Mouse (Mus musculus): ENCODE data around the gene Tas2r116. TPM values are rescaled to one million over a fixed set of nuclear protein-coding genes. Genes with fewer than 3 reads are reported as not detected.

Tas2r116 gene
- polyA plus RNA-seq (2015; fragmentation: Nextera tagmentation; extraction: Ambion mirVana): not detected in 2 replicates

DNA sequence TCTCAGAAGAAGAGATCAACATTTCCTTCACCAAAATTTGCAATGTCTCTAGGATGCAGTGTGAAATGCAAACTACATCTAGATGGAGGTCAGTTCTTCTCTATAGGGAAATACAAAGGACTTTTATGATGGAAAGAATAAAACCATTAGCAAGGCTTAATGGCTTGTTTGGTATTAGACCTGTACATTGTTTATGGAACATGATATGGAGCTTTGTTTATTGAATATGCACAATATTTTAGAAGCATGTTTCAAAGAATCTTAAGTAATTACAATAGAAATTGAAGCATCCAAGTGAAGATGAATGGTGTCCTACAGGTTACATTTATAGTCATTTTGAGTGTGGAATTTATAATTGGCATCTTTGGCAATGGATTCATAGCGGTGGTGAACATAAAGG is at the start of gene Tas2r116:
Gene Tas2r116 (plus strand): TSS at position 301 of the 400 bp plus-strand sequence.
- H3K27me3 ChIP-seq (replicated peaks; ENCODE audit: control insufficient read depth, insufficient read depth, low read length): no peaks in the 10 kb centered on the region
- no peak within 1 kb of the TSS for H3K9ac ChIP-seq (ENCODE audit: low read depth, low read length)
- no peaks in the 10 kb centered on the region for H3K9me3 ChIP-seq (ENCODE audit: control insufficient read depth, low read length)
- H3K4me3 ChIP-seq (ENCODE audit: low read length): no peak within 1 kb of the TSS
- no peaks in the 10 kb centered on the region for H3K36me3 ChIP-seq (ENCODE audit: control insufficient read depth, insufficient read depth, low read length)
- H3K27ac ChIP-seq (ENCODE audit: low read length): no peak within 1 kb of the TSS
- ATAC-seq: no peak
- H3K4me2 ChIP-seq (ENCODE audit: low read depth, low read length): no peak within 1 kb of the TSS
- WGBS: 75% methylated on average over 1 of the region's 1 CpGs
- no peaks in the 10 kb centered on the region for H3K4me1 ChIP-seq (ENCODE audit: control insufficient read depth, insufficient read depth, low read length)

DNA sequence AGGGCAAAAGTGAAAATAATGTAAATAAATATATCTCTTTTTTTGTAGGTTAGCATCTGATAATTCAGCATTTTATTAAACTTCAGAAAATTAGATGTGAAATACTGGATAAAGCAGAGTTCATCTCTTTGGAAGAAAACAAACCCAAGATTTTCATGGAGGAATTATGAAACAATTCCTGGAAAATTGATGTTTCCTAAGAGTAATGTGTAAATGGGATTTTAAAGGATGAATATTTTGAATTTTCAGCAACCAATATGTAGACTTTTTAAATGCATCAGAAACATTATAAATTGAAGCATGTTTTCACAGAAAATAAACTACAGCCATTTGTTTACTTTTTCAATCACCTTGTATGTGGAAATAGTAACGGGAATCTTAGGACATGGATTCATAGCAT is 8.4 kb upstream of the Tas2r116 start, which contains the start of gene Tas2r123:
Gene Tas2r123 (plus strand): TSS at position 301 of the 400 bp plus-strand sequence.
- no peak within 1 kb of the TSS for H3K4me2 ChIP-seq (ENCODE audit: low read depth, low read length)
- no peaks in the 10 kb centered on the region for H3K27me3 ChIP-seq (replicated peaks; ENCODE audit: control insufficient read depth, insufficient read depth, low read length)
- WGBS: 74% methylated on average over 1 of the region's 1 CpGs
- H3K4me1 ChIP-seq (ENCODE audit: control insufficient read depth, insufficient read depth, low read length): no peaks in the 10 kb centered on the region
- no peaks in the 10 kb centered on the region for H3K36me3 ChIP-seq (ENCODE audit: control insufficient read depth, insufficient read depth, low read length)
- H3K9me3 ChIP-seq (ENCODE audit: control insufficient read depth, low read length): no peaks in the 10 kb centered on the region
- H3K9ac ChIP-seq (ENCODE audit: low read depth, low read length): no peak within 1 kb of the TSS
- no peak within 1 kb of the TSS for H3K27ac ChIP-seq (ENCODE audit: low read length)
- ATAC-seq: no peak
- no peak within 1 kb of the TSS for H3K4me3 ChIP-seq (ENCODE audit: low read length)

DNA sequence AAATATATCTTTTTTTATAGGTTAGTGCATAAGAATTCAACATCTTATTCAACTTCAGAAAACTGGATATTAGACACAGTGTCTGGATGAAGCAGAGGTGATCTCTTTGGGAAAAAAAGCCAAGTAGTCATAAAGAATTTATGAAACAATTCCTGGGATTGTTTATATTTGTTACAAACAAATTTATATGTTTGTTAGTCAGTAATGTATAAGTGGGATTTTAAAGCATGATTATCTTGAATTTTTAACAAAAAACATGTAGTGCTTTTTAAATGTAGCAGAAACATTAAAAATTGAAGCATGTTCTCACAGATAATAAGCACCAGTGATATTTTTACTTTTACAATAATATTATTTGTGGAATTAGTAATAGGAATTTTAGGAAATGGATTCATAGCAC is 12.5 kb downstream of the Tas2r116 start, which contains the start of gene Tas2r110:
Gene Tas2r110 (plus strand): TSS at position 301 of the 400 bp plus-strand sequence.
- Histone ChIP-seq H3K27ac (ENCODE audit: low read length) (no peak within 1 kb of the TSS), H3K4me1 (ENCODE audit: control insufficient read depth, insufficient read depth, low read length) (no peaks in the 10 kb centered on the region)

DNA sequence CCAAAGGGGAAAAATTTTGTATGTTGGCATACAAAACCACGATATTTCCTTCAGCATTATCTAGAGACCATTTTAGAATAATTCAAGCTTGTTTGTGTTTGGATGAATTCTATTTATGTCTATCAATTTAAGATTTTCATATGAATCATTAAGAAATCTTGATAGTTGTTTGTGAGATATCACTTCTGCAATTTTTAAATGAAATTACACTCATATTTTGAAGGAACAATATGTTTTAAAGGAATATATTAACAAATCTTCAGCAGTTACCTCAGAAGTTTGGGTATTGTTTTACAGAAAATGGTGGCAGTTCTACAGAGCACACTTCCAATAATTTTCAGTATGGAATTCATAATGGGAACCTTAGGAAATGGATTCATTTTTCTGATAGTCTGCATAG is 37.5 kb downstream of the Tas2r116 start, which contains the start of gene Tas2r113:
Gene Tas2r113 (plus strand): TSS at position 301 of the 400 bp plus-strand sequence.
- WGBS: 72% methylated on average over 1 of the region's 1 CpGs
- Histone ChIP-seq H3K9ac (ENCODE audit: low read depth, low read length) (no peak within 1 kb of the TSS), H3K27ac (ENCODE audit: low read length) (no peak within 1 kb of the TSS), H3K4me3 (ENCODE audit: low read length) (no peak within 1 kb of the TSS), H3K27me3 (replicated peaks; ENCODE audit: control insufficient read depth, insufficient read depth, low read length) (no peaks in the 10 kb centered on the region), H3K4me2 (ENCODE audit: low read depth, low read length) (no peak within 1 kb of the TSS), H3K36me3 (ENCODE audit: control insufficient read depth, insufficient read depth, low read length) (no peaks in the 10 kb centered on the region), H3K9me3 (ENCODE audit: control insufficient read depth, low read length) (no peaks in the 10 kb centered on the region), H3K4me1 (ENCODE audit: control insufficient read depth, insufficient read depth, low read length) (no peaks in the 10 kb centered on the region)
- no peak for ATAC-seq

More for the DNA sequence above, 12.5 kb downstream of the Tas2r116 start, which contains the start of gene Tas2r110:
- ATAC-seq: no peak
- H3K4me2 ChIP-seq (ENCODE audit: low read depth, low read length): no peak within 1 kb of the TSS
- no peaks in the 10 kb centered on the region for H3K36me3 ChIP-seq (ENCODE audit: control insufficient read depth, insufficient read depth, low read length)
- no peak within 1 kb of the TSS for H3K9ac ChIP-seq (ENCODE audit: low read depth, low read length)
- H3K4me3 ChIP-seq (ENCODE audit: low read length): no peak within 1 kb of the TSS
- H3K9me3 ChIP-seq (ENCODE audit: control insufficient read depth, low read length): no peaks in the 10 kb centered on the region
- no peaks in the 10 kb centered on the region for H3K27me3 ChIP-seq (replicated peaks; ENCODE audit: control insufficient read depth, insufficient read depth, low read length)

Other genes starting within 250 kb of the Tas2r116 start
- gene A630073D07Rik, start 203.9 kb upstream of the Tas2r116 start, polyA plus RNA-seq (2015; fragmentation: Nextera tagmentation; extraction: Ambion mirVana): not detected in 2 replicates
- gene Tas2r120, start 198.5 kb upstream of the Tas2r116 start, polyA plus RNA-seq (2015; fragmentation: Nextera tagmentation; extraction: Ambion mirVana): not detected in 2 replicates
- gene Tas2r121, start 154.4 kb upstream of the Tas2r116 start, polyA plus RNA-seq (2015; fragmentation: Nextera tagmentation; extraction: Ambion mirVana): not detected in 2 replicates
- gene Tas2r122, start 143.5 kb upstream of the Tas2r116 start, polyA plus RNA-seq (2015; fragmentation: Nextera tagmentation; extraction: Ambion mirVana): not detected in 2 replicates
- gene Tas2r115, start 117.4 kb upstream of the Tas2r116 start, polyA plus RNA-seq (2015; fragmentation: Nextera tagmentation; extraction: Ambion mirVana): not detected in 2 replicates
- gene Tas2r124, start 100.7 kb upstream of the Tas2r116 start, polyA plus RNA-seq (2015; fragmentation: Nextera tagmentation; extraction: Ambion mirVana): not detected in 2 replicates
- not detected in 2 replicates for gene Tas2r102, start 93.3 kb upstream of the Tas2r116 start, polyA plus RNA-seq (2015; fragmentation: Nextera tagmentation; extraction: Ambion mirVana)
- gene Tas2r136, start 77.3 kb upstream of the Tas2r116 start, polyA plus RNA-seq (2015; fragmentation: Nextera tagmentation; extraction: Ambion mirVana): not detected in 2 replicates
- gene Tas2r117, start 52.6 kb upstream of the Tas2r116 start, polyA plus RNA-seq (2015; fragmentation: Nextera tagmentation; extraction: Ambion mirVana): not detected in 2 replicates
- not detected in 2 replicates for gene Tas2r123, start 8.3 kb upstream of the Tas2r116 start, polyA plus RNA-seq (2015; fragmentation: Nextera tagmentation; extraction: Ambion mirVana)
- gene Tas2r110, start 12.6 kb downstream of the Tas2r116 start, polyA plus RNA-seq (2015; fragmentation: Nextera tagmentation; extraction: Ambion mirVana): not detected in 2 replicates
- not detected in 2 replicates for gene Tas2r113, start 37.6 kb downstream of the Tas2r116 start, polyA plus RNA-seq (2015; fragmentation: Nextera tagmentation; extraction: Ambion mirVana)
- not detected in 2 replicates for gene Tas2r125, start 54.2 kb downstream of the Tas2r116 start, polyA plus RNA-seq (2015; fragmentation: Nextera tagmentation; extraction: Ambion mirVana)
- gene Tas2r129, start 95.7 kb downstream of the Tas2r116 start, polyA plus RNA-seq (2015; fragmentation: Nextera tagmentation; extraction: Ambion mirVana): not detected in 2 replicates
- not detected in 2 replicates for gene Tas2r131, start 102.5 kb downstream of the Tas2r116 start, polyA plus RNA-seq (2015; fragmentation: Nextera tagmentation; extraction: Ambion mirVana)
- gene Tas2r109, start 125.5 kb downstream of the Tas2r116 start, polyA plus RNA-seq (2015; fragmentation: Nextera tagmentation; extraction: Ambion mirVana): not detected in 2 replicates
- gene Tas2r103, start 181.7 kb downstream of the Tas2r116 start, polyA plus RNA-seq (2015; fragmentation: Nextera tagmentation; extraction: Ambion mirVana): not detected in 2 replicates
- not detected in 2 replicates for gene Tas2r140, start 200.4 kb downstream of the Tas2r116 start, polyA plus RNA-seq (2015; fragmentation: Nextera tagmentation; extraction: Ambion mirVana)
- 71.6 and 76.4 TPM in 2 replicates for gene Smim10l1, start 249.5 kb downstream of the Tas2r116 start, polyA plus RNA-seq (2015; fragmentation: Nextera tagmentation; extraction: Ambion mirVana)